Mouse (Mus musculus): ENCODE results near the gene Tmem151b.

DNA sequence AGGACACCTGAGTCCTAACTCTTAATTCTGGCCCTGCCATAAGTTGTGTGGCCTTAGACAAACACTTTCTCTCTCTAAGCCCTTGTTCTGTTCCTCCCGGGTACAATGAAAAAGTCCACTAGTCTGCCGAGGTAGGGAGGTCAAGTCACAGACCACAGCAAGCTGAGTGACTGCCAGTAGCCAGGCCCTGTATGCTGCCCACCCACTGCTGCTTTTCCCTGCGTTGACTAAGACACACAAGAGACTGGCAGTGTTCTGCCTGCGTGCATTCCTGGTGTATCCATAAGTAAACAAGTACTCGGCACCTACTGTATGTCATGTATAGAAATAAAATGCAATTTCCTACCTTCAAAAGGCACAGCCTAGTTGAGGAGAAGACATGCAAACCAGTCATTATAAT lies 776 bp upstream of the Tmem151b start:
- no peak for TF ChIP-seq EP300 (IDR thresholded peaks at IDR 0.05)
- TF ChIP-seq CTCF (IDR thresholded peaks at IDR 0.05) = no peak
